Mouse (Mus musculus) limb, embryonic 15.5 days (tissue): ENCODE measurements around the gene Btbd17. TPM values are rescaled to one million over a fixed set of nuclear protein-coding genes. Genes with fewer than 3 reads are reported as not detected.

Source experiments
- ATAC-seq: fragments of 200-750 bp; cut with Nextera tagmentation; 2 replicates; pipeline ENCODE4 v1.8.0; 2017; ENCODE audit warnings: low read depth, moderate TSS enrichment; ENCODE audit not compliant: insufficient number of reproducible peaks, low FRiP score, low TSS enrichment
- H3K27ac ChIP-seq: fragments of 300-500 bp; sonication (generic); 2 replicates; pipeline ENCODE4 v1.5.1; 2015; ENCODE audit warnings: moderate library complexity, mild to moderate bottlenecking, inconsistent platforms
- H3K27me3 ChIP-seq: fragments of 300-500 bp; sonication (generic); 2 replicates; pipeline ENCODE4 v1.6.1; 2015; ENCODE audit warnings: inconsistent platforms
- H3K36me3 ChIP-seq: fragments of 300-500 bp; sonication (generic); 2 replicates; pipeline ENCODE4 v1.6.1; 2015; ENCODE audit warnings: inconsistent platforms
- H3K4me1 ChIP-seq: fragments of 300-500 bp; sonication (generic); 2 replicates; pipeline ENCODE4 v1.6.1; 2015; ENCODE audit warnings: inconsistent platforms
- H3K4me2 ChIP-seq: fragments of 300-500 bp; sonication (generic); 2 replicates; pipeline ENCODE4 v1.6.1; 2015; ENCODE audit warnings: mild to moderate bottlenecking, inconsistent platforms
- H3K4me3 ChIP-seq: fragments of 300-500 bp; sonication (generic); 2 replicates; pipeline ENCODE4 v1.5.1; 2015; ENCODE audit warnings: mild to moderate bottlenecking, inconsistent platforms
- H3K9ac ChIP-seq: fragments of 300-500 bp; sonication (generic); 2 replicates; pipeline ENCODE4 v1.6.1; 2015; ENCODE audit warnings: inconsistent platforms
- H3K9me3 ChIP-seq: fragments of 300-500 bp; sonication (generic); 2 replicates; pipeline ENCODE4 v1.6.1; 2016; ENCODE audit warnings: inconsistent platforms
- WGBS: fragments of 180-500 bp; shearing (Covaris S2); methylation state at CpG from one replicate; pipeline ENCODE4 v1.1.7; 2015; 5-methylcytosine and 5-hydroxymethylcytosine counted together
- polyA plus RNA-seq: library from polyadenylated mRNA; unstranded; fragments of >200 nt; fragmentation: Nextera tagmentation; extraction: Ambion mirVana; gene quantifications from 2 replicates; pipeline ENCODE4 v1.2.1, GENCODE M21; 2015

Btbd17 gene
- polyA plus RNA-seq, 1 experiment from 2014 or later = 0.86 TPM

DNA sequence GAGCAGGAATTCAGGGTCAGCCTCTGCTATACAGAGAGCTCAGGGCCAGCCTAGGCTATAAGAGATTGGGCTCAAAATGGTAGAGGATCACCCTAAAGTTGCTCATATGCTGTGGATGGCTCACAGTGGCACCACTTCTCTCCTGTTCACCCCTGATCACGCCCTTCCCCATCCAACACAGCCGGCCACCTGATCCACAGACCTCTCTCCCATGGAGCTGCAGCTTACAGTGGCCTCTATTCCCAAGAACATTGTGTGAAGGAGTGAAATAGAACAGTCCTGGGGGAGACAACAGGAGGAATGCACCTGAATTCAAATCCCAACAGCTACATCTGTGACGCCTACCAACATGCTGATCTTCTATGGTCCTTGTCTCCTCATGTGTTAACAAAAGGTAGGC is 2.9 kb upstream of the Btbd17 start, which contains the start of gene Gpr142:
Gene Gpr142 (plus strand): TSS at position 301 of the 400 bp plus-strand sequence.
- no peaks in the 10 kb centered on the region for H3K36me3 ChIP-seq
- peaks cover 20% of the 10 kb centered on the region for H3K4me1 ChIP-seq
- no peaks in the 10 kb centered on the region for H3K9me3 ChIP-seq
- no peak for ATAC-seq
- H3K4me2 ChIP-seq = no peak within 1 kb of the TSS
- 94% methylated on average over 3 of the region's 3 CpGs for WGBS
- no peak within 1 kb of the TSS for H3K27ac ChIP-seq
- no peak within 1 kb of the TSS for H3K4me3 ChIP-seq
- peaks cover 21% of the 10 kb centered on the region for H3K27me3 ChIP-seq
- H3K9ac ChIP-seq = no peak within 1 kb of the TSS

GRCm38 (mm10) chr11:114797981-114798380 is 2.2 kb upstream of the Btbd17 start:
- 77% methylated on average over 3 of the region's 3 CpGs for WGBS
- ATAC-seq = no peak
- Histone ChIP-seq H3K36me3 (no peaks in the 10 kb centered on the region), H3K9me3 (no peaks in the 10 kb centered on the region), H3K9ac (no peak overlapping the region), H3K27ac (no peak overlapping the region), H3K27me3 (peaks cover 27% of the 10 kb centered on the region), H3K4me1 (peaks cover 23% of the 10 kb centered on the region), H3K4me3 (no peak overlapping the region), H3K4me2 (no peak overlapping the region)

- no peak for ATAC-seq
- Histone ChIP-seq H3K9me3 (no peaks in the 10 kb centered on the region), H3K27ac (no peak overlapping the region), H3K4me2 (no peak overlapping the region), H3K36me3 (no peaks in the 10 kb centered on the region), H3K4me3 (no peak overlapping the region), H3K4me1 (peaks cover 22% of the 10 kb centered on the region), H3K9ac (no peak overlapping the region), H3K27me3 (peaks cover 35% of the 10 kb centered on the region)
- 85% methylated on average over 7 of the region's 7 CpGs for WGBS
Observed at GRCm38 (mm10) chr11:114797176-114797575, 1.4 kb upstream of the Btbd17 start.

GRCm38 (mm10) chr11:114795231-114795746 is 456 bp downstream of the Btbd17 start:
- peaks cover 54% of the 10 kb centered on the region for H3K27me3 ChIP-seq
- H3K9ac ChIP-seq = no peak overlapping the region
- peak overlapping the region; percentile 33 for H3K4me3 ChIP-seq
- H3K27ac ChIP-seq = peak overlapping the region; percentile 11
- no peaks in the 10 kb centered on the region for H3K9me3 ChIP-seq
- peak overlapping the region; percentile 63 for H3K4me2 ChIP-seq
- ATAC-seq = peak; percentile 73
- peaks cover 35% of the 10 kb centered on the region for H3K4me1 ChIP-seq
- H3K36me3 ChIP-seq = no peaks in the 10 kb centered on the region
- 3% methylated on average over 7 of the region's 7 CpGs for WGBS

DNA sequence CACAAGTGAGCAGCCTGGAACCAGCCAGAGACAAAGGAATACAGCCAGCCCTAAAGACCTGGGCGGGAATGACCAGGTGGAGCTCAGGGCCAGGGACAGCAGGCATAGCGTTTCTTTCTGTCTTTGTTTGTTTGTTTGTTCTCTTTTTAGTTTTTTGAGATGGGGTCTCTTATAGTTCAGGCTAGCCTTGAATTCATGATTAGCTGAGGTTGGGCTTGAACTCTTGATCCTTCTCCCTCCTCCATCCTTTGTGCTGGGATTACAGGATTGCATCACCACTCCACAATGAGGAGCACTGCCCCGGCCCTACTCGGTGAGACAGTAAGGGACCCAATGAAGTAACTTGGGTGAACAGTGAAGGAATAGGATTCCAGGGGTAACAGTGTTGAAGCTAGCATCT is 1.1 kb downstream of the Btbd17 start:
- H3K27me3 ChIP-seq = peaks cover 60% of the 10 kb centered on the region

GRCm38 (mm10) chr11:114793868-114794545 is 1.7 kb downstream of the Btbd17 start:
- peaks cover 39% of the 10 kb centered on the region for H3K4me1 ChIP-seq
- H3K4me3 ChIP-seq = no peak overlapping the region
- no peaks in the 10 kb centered on the region for H3K36me3 ChIP-seq
- 66% methylated on average over 19 of the region's 19 CpGs for WGBS
- ATAC-seq = no peak
- H3K4me2 ChIP-seq = no peak overlapping the region
- H3K27me3 ChIP-seq = peaks cover 67% of the 10 kb centered on the region
- H3K9ac ChIP-seq = no peak overlapping the region
- H3K27ac ChIP-seq = no peak overlapping the region
- H3K9me3 ChIP-seq = no peaks in the 10 kb centered on the region

More for the DNA sequence above, 1.1 kb downstream of the Btbd17 start:
- no peaks in the 10 kb centered on the region for H3K36me3 ChIP-seq
- H3K4me2 ChIP-seq = no peak overlapping the region
- H3K4me3 ChIP-seq = no peak overlapping the region
- no peak overlapping the region for H3K9ac ChIP-seq
- 52% methylated on average over 4 of the region's 4 CpGs for WGBS
- no peaks in the 10 kb centered on the region for H3K9me3 ChIP-seq
- H3K27ac ChIP-seq = no peak overlapping the region
- H3K4me1 ChIP-seq = peaks cover 35% of the 10 kb centered on the region
- ATAC-seq = no peak

DNA sequence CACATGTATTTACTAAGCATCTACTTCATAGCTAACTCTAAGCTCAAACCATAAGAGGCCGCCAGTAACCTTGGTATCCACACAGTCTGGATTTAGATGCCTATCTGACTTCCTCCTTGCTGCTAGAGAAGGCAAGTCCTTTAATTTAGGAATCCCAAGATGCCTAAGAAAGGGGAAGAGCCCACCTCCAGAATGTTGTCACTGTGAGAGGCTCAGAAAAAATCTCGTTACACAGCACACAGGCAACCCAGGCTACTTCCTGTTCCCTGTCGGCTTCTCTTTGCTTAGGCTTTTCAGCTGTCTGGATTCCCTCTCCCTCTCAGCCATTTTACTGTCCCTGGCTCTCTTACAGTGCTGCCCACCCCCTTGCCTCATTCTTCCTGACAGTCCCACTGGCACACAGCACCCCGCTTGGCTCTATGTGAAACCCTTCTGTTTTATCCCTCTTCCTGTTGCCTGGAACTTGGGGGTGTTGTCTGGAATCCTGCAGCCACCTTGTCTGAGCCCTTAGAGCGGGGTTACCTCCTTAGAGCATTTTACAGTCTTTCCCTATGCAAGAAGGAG is 2.7 kb downstream of the Btbd17 start:
- Histone ChIP-seq H3K4me2 (no peak overlapping the region), H3K36me3 (no peaks in the 10 kb centered on the region), H3K9ac (no peak overlapping the region), H3K4me1 (peaks cover 41% of the 10 kb centered on the region), H3K27ac (no peak overlapping the region), H3K9me3 (no peaks in the 10 kb centered on the region), H3K27me3 (peaks cover 77% of the 10 kb centered on the region), H3K4me3 (no peak overlapping the region)
- 43% methylated on average over 5 of the region's 5 CpGs for WGBS
- ATAC-seq = no peak

DNA sequence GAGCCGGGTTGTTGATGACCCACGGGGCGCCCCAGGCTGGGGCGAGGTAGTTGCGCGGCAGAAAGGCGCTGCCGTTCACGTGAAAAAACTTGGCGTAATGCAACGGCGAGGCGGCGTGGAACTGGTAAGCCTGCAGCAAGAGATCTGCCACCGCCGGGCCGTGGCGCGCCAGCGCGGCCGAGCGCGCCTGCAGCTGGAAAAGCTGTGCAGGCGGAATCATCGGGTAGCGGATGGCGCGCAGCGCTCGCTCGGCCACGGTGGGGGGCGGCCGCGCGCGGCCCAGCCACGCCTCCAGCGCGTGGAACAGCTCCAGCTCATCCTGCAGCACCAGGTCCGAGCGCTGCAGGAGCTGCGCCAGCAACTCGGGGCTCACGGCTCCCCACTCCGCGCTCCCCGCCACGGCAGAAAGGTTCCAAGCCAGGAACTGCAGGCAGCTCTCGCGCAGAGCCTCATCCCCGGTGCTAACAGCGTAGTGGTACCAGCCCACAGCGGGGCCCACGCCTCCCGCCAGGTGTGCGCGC is 3.8 kb downstream of the Btbd17 start:
- under 1% methylated on average over 55 of the region's 59 CpGs for WGBS
- no peak for ATAC-seq
- no peak overlapping the region for H3K9ac ChIP-seq
- H3K4me1 ChIP-seq = peaks cover 41% of the 10 kb centered on the region
- peak overlapping the region; percentile 88 for H3K4me2 ChIP-seq
- no peaks in the 10 kb centered on the region for H3K36me3 ChIP-seq
- no peak overlapping the region for H3K27ac ChIP-seq
- peak overlapping the region; percentile 42 for H3K4me3 ChIP-seq
- peaks cover 88% of the 10 kb centered on the region for H3K27me3 ChIP-seq
- H3K9me3 ChIP-seq = no peaks in the 10 kb centered on the region

DNA sequence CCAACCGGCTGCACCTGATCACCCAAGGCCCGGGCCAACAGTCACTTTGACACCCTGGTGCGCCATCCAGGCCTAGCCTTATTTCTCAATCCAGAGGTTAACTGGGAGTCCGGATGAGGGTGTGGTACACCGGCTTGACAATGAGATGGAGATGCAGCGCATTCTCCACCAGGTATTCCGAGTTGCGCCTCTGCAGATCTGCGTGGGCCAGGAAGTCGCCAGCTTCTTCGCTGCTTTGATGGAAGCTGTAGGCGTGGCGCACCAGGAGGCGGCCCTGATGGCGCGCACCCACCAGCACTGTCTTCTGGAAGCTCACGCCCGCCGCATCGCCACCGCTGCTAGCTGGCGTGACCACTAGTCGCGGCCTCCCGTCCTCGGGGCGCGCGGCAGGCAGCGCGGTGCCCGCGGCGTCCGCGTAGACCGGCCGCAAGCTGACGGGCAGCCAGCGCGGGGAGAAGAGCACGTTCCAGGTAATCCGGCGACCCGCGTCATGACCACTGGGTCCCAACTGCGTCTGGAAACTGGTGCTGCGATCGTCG is 4.3 kb downstream of the Btbd17 start:
- H3K9ac ChIP-seq = no peak overlapping the region
- H3K27ac ChIP-seq = no peak overlapping the region
- WGBS = 3% methylated on average over 49 of the region's 50 CpGs
- peak overlapping the region; percentile 88 for H3K4me2 ChIP-seq
- H3K9me3 ChIP-seq = no peaks in the 10 kb centered on the region
- peaks cover 44% of the 10 kb centered on the region for H3K4me1 ChIP-seq
- no peaks in the 10 kb centered on the region for H3K36me3 ChIP-seq
- H3K4me3 ChIP-seq = peak overlapping the region; percentile 42
- peaks cover 93% of the 10 kb centered on the region for H3K27me3 ChIP-seq
- ATAC-seq = no peak

DNA sequence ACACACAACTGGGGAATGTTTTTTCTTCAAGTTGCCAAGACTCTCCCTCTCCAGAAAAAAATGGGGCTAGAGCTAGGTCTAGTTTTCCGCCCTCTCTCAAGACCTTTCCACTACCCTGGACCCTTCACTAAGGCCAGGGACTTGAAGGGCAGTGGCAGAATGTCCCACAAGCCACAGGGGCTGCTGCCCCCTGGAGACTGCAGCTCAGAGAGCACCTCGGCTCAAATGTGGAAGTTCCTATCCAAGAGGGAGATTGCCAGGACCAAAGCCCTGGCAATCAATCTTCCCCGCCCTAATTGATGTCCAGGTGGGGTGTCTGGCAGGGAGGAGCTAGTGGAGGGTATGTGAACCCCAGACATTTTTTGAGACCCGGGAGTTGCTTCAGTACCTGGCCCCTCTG is 4.9 kb downstream of the Btbd17 start:
- no peak for ATAC-seq
- peaks cover 45% of the 10 kb centered on the region for H3K4me1 ChIP-seq
- WGBS = 12% methylated on average over 4 of the region's 4 CpGs
- H3K27ac ChIP-seq = no peak overlapping the region
- peaks cover 95% of the 10 kb centered on the region for H3K27me3 ChIP-seq
- no peak overlapping the region for H3K4me3 ChIP-seq
- H3K36me3 ChIP-seq = no peaks in the 10 kb centered on the region
- no peaks in the 10 kb centered on the region for H3K9me3 ChIP-seq
- H3K9ac ChIP-seq = no peak overlapping the region
- no peak overlapping the region for H3K4me2 ChIP-seq

DNA sequence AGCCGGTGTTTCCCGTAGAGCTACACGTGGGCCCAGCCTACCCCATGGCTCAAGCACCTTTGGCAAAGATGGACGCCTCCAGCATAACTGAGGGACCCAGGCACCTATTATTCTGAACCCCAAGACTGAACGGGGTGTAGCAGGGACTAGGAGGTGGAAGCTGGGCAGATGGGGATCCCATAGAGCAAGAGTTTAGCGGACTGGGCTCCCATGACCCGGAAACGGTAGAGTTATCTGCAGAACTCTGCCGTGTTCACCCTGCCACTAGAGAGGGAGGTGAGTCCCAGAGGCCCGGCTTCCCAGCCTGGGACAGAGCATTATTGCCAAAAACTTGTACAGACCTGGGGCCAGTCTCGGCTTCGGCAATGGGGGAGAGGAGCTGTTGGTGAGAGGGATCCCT is 5.6 kb downstream of the Btbd17 start:
- no peak for ATAC-seq
- peaks cover 39% of the 10 kb centered on the region for H3K4me1 ChIP-seq
- H3K27ac ChIP-seq = no peak overlapping the region
- H3K27me3 ChIP-seq = peaks cover 95% of the 10 kb centered on the region
- no peak overlapping the region for H3K4me2 ChIP-seq
- H3K9ac ChIP-seq = no peak overlapping the region
- no peaks in the 10 kb centered on the region for H3K9me3 ChIP-seq
- no peak overlapping the region for H3K4me3 ChIP-seq
- no peaks in the 10 kb centered on the region for H3K36me3 ChIP-seq
- 59% methylated on average over 12 of the region's 12 CpGs for WGBS

DNA sequence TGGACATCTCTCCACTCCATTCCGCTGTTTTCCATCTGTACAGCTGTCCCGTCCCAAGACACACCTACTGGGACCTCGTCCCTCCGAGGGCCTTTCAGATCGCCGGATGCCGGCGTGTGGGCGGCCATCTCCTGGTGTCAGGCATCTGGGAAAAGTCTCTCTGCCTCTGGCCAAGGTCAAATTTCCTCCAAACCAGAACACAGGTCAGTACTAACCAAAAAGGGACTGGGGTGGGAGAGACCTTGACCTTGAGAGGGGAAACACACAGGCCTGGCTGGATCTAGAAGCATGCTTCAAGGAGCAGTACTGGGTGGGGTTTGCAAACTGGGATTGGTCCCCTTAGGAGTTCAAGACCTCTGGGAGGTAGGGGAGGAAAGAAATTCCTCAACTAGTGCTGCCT is 6.0 kb downstream of the Btbd17 start:
- Histone ChIP-seq H3K4me1 (peaks cover 35% of the 10 kb centered on the region), H3K27ac (no peak overlapping the region), H3K4me3 (no peak overlapping the region), H3K9ac (no peak overlapping the region), H3K9me3 (no peaks in the 10 kb centered on the region), H3K27me3 (peaks cover 99% of the 10 kb centered on the region), H3K36me3 (no peaks in the 10 kb centered on the region), H3K4me2 (no peak overlapping the region)
- no peak for ATAC-seq
- 56% methylated on average over 9 of the region's 9 CpGs for WGBS
